Mouse (Mus musculus) activated CD4-positive, CD25-positive, alpha-beta regulatory T cell (primary cell): ENCODE measurements around the gene Musk. TPM values are rescaled to one million over a fixed set of nuclear protein-coding genes. Genes with fewer than 3 reads are reported as not detected.

ENCODE experiments used
- polyA plus RNA-seq, 2 experiments: library from polyadenylated mRNA; unstranded; fragments of 100-300 nt; shearing (Covaris generic); gene quantifications; one replicate each; pipeline ENCODE4 v1.2.1; 2017

Gene Musk
- under 1 TPM in 1 of 2 experiments, not detected in 1; 0.18 TPM for polyA plus RNA-seq

GRCm38 (mm10) chr4:58285687-58286086 lies at the start of gene Musk:
Gene Musk, plus strand, starts transcription at chr4:58285960.

Other genes starting within 250 kb of the Musk start
- gene Svep1, start 79.1 kb upstream of the Musk start, polyA plus RNA-seq: under 1 TPM in 1 of 2 experiments, not detected in 1; 0.77 TPM